Mouse (Mus musculus) forebrain, embryonic 12.5 days (tissue): ENCODE measurements around the gene Map3k13. TPM values are rescaled to one million over a fixed set of nuclear protein-coding genes. Genes with fewer than 3 reads are reported as not detected.

ENCODE experiments used
- ATAC-seq: fragments of 200-750 bp; cut with Nextera tagmentation; 2 replicates; pipeline ENCODE4 v1.8.0; 2017; ENCODE audit warnings: moderate TSS enrichment; ENCODE audit not compliant: low FRiP score
- H3K27ac ChIP-seq: fragments of 300-500 bp; sonication (generic); 2 replicates; pipeline ENCODE4 v1.5.1; 2016; ENCODE audit warnings: mild to moderate bottlenecking
- H3K27me3 ChIP-seq: fragments of 300-500 bp; sonication (generic); 2 replicates; pipeline ENCODE4 v1.6.1; 2016; ENCODE audit warnings: mild to moderate bottlenecking
- H3K36me3 ChIP-seq: fragments of 300-500 bp; sonication (generic); replicated peaks from 2 replicates; pipeline ENCODE4 v1.6.1; 2016; ENCODE audit warnings: mild to moderate bottlenecking
- H3K4me1 ChIP-seq: fragments of 300-500 bp; sonication (generic); 2 replicates; pipeline ENCODE4 v1.6.1; 2016
- H3K4me2 ChIP-seq: fragments of 300-500 bp; sonication (generic); 2 replicates; pipeline ENCODE4 v1.6.1; 2016; ENCODE audit warnings: mild to moderate bottlenecking, moderate library complexity
- H3K4me3 ChIP-seq: fragments of 300-500 bp; sonication (generic); replicated peaks from 2 replicates; pipeline ENCODE4 v1.5.1; 2016; ENCODE audit warnings: mild to moderate bottlenecking
- H3K9ac ChIP-seq: fragments of 300-500 bp; sonication (generic); 2 replicates; pipeline ENCODE4 v1.6.1; 2016; ENCODE audit warnings: mild to moderate bottlenecking
- H3K9me3 ChIP-seq: fragments of 300-500 bp; sonication (generic); 2 replicates; pipeline ENCODE4 v1.6.1; 2016
- WGBS: fragments of 180-500 bp; shearing (Covaris S2); methylation state at CpG from one replicate; pipeline ENCODE4 v1.1.7; 2016; 5-methylcytosine and 5-hydroxymethylcytosine counted together
- polyA plus RNA-seq: library from polyadenylated mRNA; unstranded; fragments of >200 nt; fragmentation: Nextera tagmentation; extraction: Ambion mirVana; gene quantifications from 2 replicates; pipeline ENCODE4 v1.2.1, GENCODE M21; 2016

The Map3k13 gene
- polyA plus RNA-seq, 1 experiment from 2014 or later = 4.8 TPM

DNA sequence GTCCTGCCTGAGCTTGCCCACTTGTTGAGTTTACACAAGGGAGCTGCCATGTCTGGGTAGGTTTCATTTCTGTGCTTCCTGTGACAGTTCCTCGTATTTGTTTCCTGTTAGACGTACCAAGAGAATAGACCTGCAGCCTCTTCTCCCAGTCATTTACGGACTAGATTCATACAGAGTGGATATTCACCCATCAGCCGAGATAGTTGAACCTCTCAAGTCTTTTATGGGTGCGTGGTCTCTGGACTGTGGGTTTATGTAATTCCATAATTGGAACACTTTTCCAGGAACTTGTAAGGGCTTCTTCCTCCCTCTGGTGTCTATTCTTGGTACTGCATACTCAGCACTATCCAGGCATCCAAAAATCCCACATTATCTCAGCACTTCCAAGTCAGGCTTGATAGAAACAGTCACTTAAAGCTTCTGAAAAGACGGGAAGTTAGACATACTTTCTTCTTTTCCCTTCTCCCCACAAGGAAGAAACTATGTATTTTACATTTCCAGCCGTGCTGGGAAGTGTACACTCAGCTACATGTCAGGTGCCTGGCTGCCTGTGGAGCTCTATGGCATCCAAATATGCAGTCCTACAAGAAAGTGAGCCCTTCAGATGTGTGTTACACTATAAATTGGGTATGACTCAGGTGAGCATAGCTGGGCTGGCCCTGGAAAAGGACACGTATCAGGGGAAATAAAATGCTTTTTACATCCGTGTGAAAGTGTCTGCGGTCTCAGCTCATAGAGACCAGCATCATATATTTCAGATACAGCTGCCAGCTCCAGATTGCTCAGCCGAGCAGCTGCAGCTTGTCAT is 20.9 kb downstream of the Map3k13 start:
- WGBS = 72% methylated on average over 11 of the region's 11 CpGs
- Histone ChIP-seq H3K27ac (peak overlapping the region; percentile 53; the same call in 1 of the 2 replicates), H3K36me3 (0 out of 2 replicates have a peak, but pooled peaks cover 10% of the 10 kb centered on the region), H3K4me3 (no peak overlapping the region), H3K9me3 (no peaks in the 10 kb centered on the region), H3K27me3 (no peaks in the 10 kb centered on the region), H3K4me2 (no peak overlapping the region), H3K4me1 (no peaks in the 10 kb centered on the region; the same call in 1 of the 2 replicates), H3K9ac (no peak overlapping the region)
- no peak for ATAC-seq

DNA sequence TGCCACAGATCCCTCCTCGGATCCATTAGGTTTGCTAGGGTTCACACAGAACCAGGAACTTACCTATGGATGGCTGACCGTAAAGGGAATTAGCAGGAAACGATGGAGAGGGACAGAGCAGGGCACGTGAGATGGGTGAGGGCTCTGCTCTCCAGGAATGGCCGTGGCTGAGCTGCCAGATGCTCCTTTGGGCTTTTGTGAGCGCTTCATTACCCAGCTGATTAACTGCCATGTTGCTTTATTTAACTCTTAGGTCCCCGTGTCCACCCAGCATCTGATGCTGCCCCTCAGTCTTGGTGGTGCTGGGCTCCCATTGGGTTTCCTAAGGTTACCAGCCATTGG is 21.5 kb downstream of the Map3k13 start:
- H3K4me2 ChIP-seq = no peak overlapping the region
- H3K4me1 ChIP-seq = no peaks in the 10 kb centered on the region; the same call in 1 of the 2 replicates
- no peaks in the 10 kb centered on the region for H3K9me3 ChIP-seq
- WGBS = 59% methylated on average over 7 of the region's 7 CpGs
- no peaks in the 10 kb centered on the region for H3K27me3 ChIP-seq
- peak overlapping the region; percentile 53; the same call in 1 of the 2 replicates for H3K27ac ChIP-seq
- H3K4me3 ChIP-seq = no peak overlapping the region
- H3K9ac ChIP-seq = no peak overlapping the region
- 0 out of 2 replicates have a peak, but pooled peaks cover 10% of the 10 kb centered on the region for H3K36me3 ChIP-seq
- no peak for ATAC-seq

- H3K4me2 ChIP-seq = no peak overlapping the region
- no peaks in the 10 kb centered on the region; the same call in 1 of the 2 replicates for H3K4me1 ChIP-seq
- no peak for ATAC-seq
- H3K27me3 ChIP-seq = no peaks in the 10 kb centered on the region
- no peak overlapping the region for H3K9ac ChIP-seq
- no peaks in the 10 kb centered on the region for H3K9me3 ChIP-seq
- H3K36me3 ChIP-seq = 0 out of 2 replicates have a peak, but pooled peaks cover 6% of the 10 kb centered on the region
- H3K27ac ChIP-seq = no peak overlapping the region
- WGBS = 50% methylated on average over 9 of the region's 9 CpGs
- no peak overlapping the region for H3K4me3 ChIP-seq
Observed at GRCm38 (mm10) chr16:21818132-21818531, 24.0 kb downstream of the Map3k13 start.

- no peak overlapping the region for H3K9ac ChIP-seq
- 58% methylated on average over 8 of the region's 8 CpGs for WGBS
- no peaks in the 10 kb centered on the region for H3K9me3 ChIP-seq
- no peak overlapping the region for H3K4me3 ChIP-seq
- H3K27me3 ChIP-seq = no peaks in the 10 kb centered on the region
- no peak for ATAC-seq
- H3K4me2 ChIP-seq = no peak overlapping the region
- no peak overlapping the region for H3K27ac ChIP-seq
- H3K4me1 ChIP-seq = no peaks in the 10 kb centered on the region; the same call in 1 of the 2 replicates
- H3K36me3 ChIP-seq = 0 out of 2 replicates have a peak, but pooled peaks cover 6% of the 10 kb centered on the region
Observed at GRCm38 (mm10) chr16:21818629-21819028, 24.5 kb downstream of the Map3k13 start.

- no peaks in the 10 kb centered on the region; the same call in 1 of the 2 replicates for H3K4me1 ChIP-seq
- 74% methylated on average over 9 of the region's 9 CpGs for WGBS
- H3K36me3 ChIP-seq = no peaks in the 10 kb centered on the region
- H3K27me3 ChIP-seq = no peaks in the 10 kb centered on the region
- no peak overlapping the region for H3K4me3 ChIP-seq
- no peak overlapping the region for H3K9ac ChIP-seq
- no peak overlapping the region for H3K27ac ChIP-seq
- no peak overlapping the region for H3K4me2 ChIP-seq
- H3K9me3 ChIP-seq = no peaks in the 10 kb centered on the region
- no peak for ATAC-seq
Observed at GRCm38 (mm10) chr16:21825612-21826031, 31.5 kb downstream of the Map3k13 start.

- Histone ChIP-seq H3K4me3 (no peak overlapping the region), H3K4me1 (no peaks in the 10 kb centered on the region; the same call in 1 of the 2 replicates), H3K9me3 (no peaks in the 10 kb centered on the region), H3K27me3 (no peaks in the 10 kb centered on the region), H3K4me2 (no peak overlapping the region), H3K27ac (no peak overlapping the region), H3K36me3 (no peaks in the 10 kb centered on the region), H3K9ac (no peak overlapping the region)
- WGBS = 86% methylated on average over 4 of the region's 4 CpGs
- no peak for ATAC-seq
Observed at GRCm38 (mm10) chr16:21827153-21827552, 33.0 kb downstream of the Map3k13 start.

- H3K27ac ChIP-seq = no peak overlapping the region
Observed at GRCm38 (mm10) chr16:21827581-21827980, 33.4 kb downstream of the Map3k13 start.

GRCm38 (mm10) chr16:21829711-21830110 is 35.6 kb downstream of the Map3k13 start:
- no peak overlapping the region for H3K4me3 ChIP-seq
- ATAC-seq = no peak
- H3K9me3 ChIP-seq = no peaks in the 10 kb centered on the region
- 47% methylated on average over 5 of the region's 5 CpGs for WGBS
- no peak overlapping the region for H3K9ac ChIP-seq
- H3K36me3 ChIP-seq = no peaks in the 10 kb centered on the region
- H3K27me3 ChIP-seq = no peaks in the 10 kb centered on the region
- H3K27ac ChIP-seq = no peak overlapping the region
- H3K4me1 ChIP-seq = no peaks in the 10 kb centered on the region; the same call in 1 of the 2 replicates
- H3K4me2 ChIP-seq = no peak overlapping the region

More at GRCm38 (mm10) chr16:21827581-21827980, 33.4 kb downstream of the Map3k13 start:
- H3K4me2 ChIP-seq = no peak overlapping the region
- H3K36me3 ChIP-seq = no peaks in the 10 kb centered on the region
- no peaks in the 10 kb centered on the region; the same call in 1 of the 2 replicates for H3K4me1 ChIP-seq
- 85% methylated on average over 4 of the region's 4 CpGs for WGBS
- H3K27me3 ChIP-seq = no peaks in the 10 kb centered on the region
- H3K9me3 ChIP-seq = no peaks in the 10 kb centered on the region
- H3K4me3 ChIP-seq = no peak overlapping the region
- H3K9ac ChIP-seq = no peak overlapping the region
- ATAC-seq = no peak

- Histone ChIP-seq H3K9me3 (no peaks in the 10 kb centered on the region), H3K4me1 (no peaks in the 10 kb centered on the region; the same call in 1 of the 2 replicates), H3K36me3 (no peaks in the 10 kb centered on the region), H3K9ac (no peak overlapping the region), H3K4me3 (no peak overlapping the region), H3K27me3 (no peaks in the 10 kb centered on the region), H3K4me2 (no peak overlapping the region), H3K27ac (no peak overlapping the region)
- WGBS = 80% methylated on average over 6 of the region's 6 CpGs
- ATAC-seq = no peak
Observed at GRCm38 (mm10) chr16:21830784-21831183, 36.6 kb downstream of the Map3k13 start.

- H3K36me3 ChIP-seq = no peaks in the 10 kb centered on the region
- no peaks in the 10 kb centered on the region; the same call in 1 of the 2 replicates for H3K4me1 ChIP-seq
- H3K27me3 ChIP-seq = no peaks in the 10 kb centered on the region
- ATAC-seq = no peak
- no peak overlapping the region for H3K27ac ChIP-seq
- H3K9me3 ChIP-seq = no peaks in the 10 kb centered on the region
- H3K4me2 ChIP-seq = no peak overlapping the region
- H3K4me3 ChIP-seq = no peak overlapping the region
- WGBS = 86% methylated on average over 5 of the region's 5 CpGs
- H3K9ac ChIP-seq = no peak overlapping the region
Observed at GRCm38 (mm10) chr16:21831764-21832163, 37.6 kb downstream of the Map3k13 start.

DNA sequence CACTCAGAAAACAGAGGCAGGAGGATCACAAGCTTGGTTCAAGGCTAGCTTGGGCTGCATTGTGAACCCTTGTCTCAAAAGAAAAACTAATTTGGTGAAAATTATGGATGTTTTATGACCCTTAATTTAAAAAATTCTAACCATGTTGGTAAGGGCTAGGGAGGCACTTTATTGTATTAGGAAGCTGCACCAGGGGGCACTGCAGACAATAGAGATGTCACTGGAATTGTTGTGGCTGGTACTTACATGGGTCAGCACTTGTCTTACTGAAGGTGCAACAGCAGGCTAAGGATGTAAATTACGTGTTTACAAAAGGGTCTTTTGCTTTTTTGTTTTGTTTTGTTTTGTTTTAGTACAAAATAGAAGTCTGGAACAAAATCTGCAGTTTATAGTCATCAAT is 39.3 kb downstream of the Map3k13 start:
- H3K9me3 ChIP-seq = no peaks in the 10 kb centered on the region
- H3K4me2 ChIP-seq = no peak overlapping the region
- no peak overlapping the region for H3K9ac ChIP-seq
- no peaks in the 10 kb centered on the region; the same call in 1 of the 2 replicates for H3K4me1 ChIP-seq
- H3K36me3 ChIP-seq = no peaks in the 10 kb centered on the region
- H3K27me3 ChIP-seq = no peaks in the 10 kb centered on the region
- 75% methylated on average over 1 of the region's 1 CpGs for WGBS
- no peak for ATAC-seq
- no peak overlapping the region for H3K27ac ChIP-seq
- H3K4me3 ChIP-seq = no peak overlapping the region

DNA sequence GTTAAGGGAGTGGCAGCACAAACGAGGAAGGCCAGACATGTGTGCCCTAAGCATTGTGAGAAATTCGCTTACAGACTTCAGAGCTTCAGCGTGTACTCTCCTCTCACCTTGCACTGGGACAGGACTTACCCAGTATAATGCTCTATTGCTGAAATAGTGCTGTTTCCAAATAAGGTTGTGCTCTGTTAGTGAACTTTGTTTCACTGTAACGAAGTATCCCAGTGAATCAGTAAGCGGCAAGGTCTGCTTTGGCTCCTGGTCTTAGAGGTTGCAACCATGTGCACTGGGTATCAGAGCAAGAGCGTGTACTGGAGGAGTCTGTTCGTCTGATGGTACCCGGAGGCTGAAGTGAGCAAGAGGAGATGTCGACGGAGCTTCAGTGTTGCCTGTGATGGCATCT is 39.8 kb downstream of the Map3k13 start:
- ATAC-seq = no peak
- H3K4me2 ChIP-seq = no peak overlapping the region
- H3K36me3 ChIP-seq = no peaks in the 10 kb centered on the region
- no peak overlapping the region for H3K4me3 ChIP-seq
- no peak overlapping the region for H3K9ac ChIP-seq
- no peaks in the 10 kb centered on the region for H3K27me3 ChIP-seq
- no peaks in the 10 kb centered on the region; the same call in 1 of the 2 replicates for H3K4me1 ChIP-seq
- 77% methylated on average over 10 of the region's 10 CpGs for WGBS
- H3K9me3 ChIP-seq = no peaks in the 10 kb centered on the region
- H3K27ac ChIP-seq = no peak overlapping the region
